Mouse (Mus musculus): ENCODE results near the gene Cd163l1.

Gene Cd163l1

DNA sequence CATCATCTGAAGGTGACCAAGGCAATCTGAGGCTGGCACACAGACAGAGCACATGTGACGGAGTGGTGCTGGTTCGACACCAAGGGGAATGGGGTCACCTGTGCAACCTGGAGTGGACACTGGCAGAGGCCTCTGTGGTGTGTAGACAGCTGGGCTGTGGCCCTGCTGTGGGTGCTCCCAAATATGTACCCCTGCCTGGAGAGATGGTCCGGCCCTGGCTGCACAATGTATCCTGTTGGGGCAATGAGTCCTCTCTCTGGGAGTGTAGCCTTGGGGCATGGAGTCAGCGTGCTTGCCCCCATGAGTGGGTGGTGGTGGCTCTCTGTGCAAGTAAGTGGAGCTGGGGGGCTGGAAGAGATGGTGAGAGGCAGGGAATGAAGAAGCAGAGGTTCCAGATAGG lies 2.3 kb downstream of the Cd163l1 start:
- DNase-seq (ENCODE audit: low spot score), result no peak

DNA sequence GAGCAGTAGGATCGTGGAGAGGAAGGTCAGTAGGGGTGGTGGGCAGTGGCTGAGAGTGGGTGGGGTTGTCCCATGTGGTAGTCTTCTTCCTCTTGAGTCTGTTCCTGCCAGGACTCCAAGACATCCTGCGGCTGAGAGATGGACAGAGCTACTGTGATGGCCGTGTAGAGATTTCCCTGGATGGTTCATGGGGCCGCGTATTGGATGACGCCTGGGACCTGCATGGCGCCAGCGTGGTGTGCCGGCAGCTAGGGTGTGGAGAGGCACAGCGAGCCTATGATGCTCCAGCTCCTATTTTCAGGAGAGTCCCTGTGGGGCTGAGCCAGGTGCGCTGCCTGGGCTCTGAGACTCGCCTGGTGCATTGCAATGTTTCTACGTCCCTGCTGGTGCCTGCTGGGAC lies 6.1 kb downstream of the Cd163l1 start:
- DNase-seq (ENCODE audit: low spot score), result no peak

DNA sequence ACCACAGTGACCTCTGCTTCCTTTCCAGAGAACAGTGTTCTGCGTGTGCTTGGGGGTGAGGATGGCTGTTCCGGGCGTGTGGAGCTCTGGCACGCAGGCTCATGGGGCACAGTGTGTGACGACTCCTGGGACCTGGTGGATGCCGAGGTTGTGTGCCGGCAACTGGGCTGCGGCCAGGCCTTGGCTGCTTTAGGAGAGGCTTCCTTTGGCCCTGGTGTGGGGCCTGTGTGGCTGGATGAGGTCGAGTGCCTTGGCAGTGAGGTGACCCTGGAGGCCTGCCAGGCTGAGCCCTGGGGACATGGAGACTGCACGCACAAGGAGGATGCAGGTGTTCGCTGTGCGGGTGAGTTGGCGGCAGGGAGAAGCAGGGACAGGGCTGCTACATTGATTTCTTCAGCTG lies 10.4 kb downstream of the Cd163l1 start:
- no peak for DNase-seq (ENCODE audit: low spot score)

DNA sequence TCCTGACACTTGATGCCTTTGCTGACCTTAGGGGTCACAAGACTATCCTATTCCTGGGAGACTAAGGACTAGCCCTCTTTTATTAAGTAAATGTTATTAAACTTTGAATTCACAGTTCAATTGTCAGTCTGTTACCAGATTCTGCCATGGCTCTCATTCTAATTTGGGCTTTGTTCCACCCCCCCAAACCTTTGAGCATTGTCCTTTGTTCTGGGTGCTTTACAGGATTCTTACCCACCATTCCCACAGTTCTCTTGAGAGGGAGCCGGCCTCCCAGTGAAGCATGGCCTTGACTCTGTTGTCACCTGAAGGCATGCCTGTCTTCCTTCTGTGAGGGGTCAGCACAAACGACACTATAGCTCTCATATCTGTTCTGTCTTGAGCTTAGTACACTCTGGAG lies 13.0 kb downstream of the Cd163l1 start:
- DNase-seq (ENCODE audit: low spot score), result no peak

DNA sequence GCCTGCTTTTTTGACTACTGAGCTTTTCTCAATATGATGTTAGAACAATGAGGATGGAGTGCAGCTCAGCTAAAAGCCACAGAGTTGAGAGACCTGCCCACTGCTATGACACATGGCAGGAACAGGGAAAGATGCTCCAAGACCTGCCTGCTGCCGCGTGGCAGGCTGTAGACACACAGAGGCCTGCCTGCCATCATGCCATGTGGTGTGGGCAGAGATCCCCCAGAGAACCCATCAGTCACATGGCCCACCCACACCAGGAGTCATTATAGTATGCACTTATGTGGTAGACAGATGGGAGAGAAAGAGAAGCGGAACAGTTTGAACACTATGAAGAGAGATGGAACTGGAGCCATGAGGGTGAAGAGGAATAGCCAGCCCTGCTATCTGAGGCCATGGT lies 15.6 kb downstream of the Cd163l1 start:
- no peak for DNase-seq (ENCODE audit: low spot score)

DNA sequence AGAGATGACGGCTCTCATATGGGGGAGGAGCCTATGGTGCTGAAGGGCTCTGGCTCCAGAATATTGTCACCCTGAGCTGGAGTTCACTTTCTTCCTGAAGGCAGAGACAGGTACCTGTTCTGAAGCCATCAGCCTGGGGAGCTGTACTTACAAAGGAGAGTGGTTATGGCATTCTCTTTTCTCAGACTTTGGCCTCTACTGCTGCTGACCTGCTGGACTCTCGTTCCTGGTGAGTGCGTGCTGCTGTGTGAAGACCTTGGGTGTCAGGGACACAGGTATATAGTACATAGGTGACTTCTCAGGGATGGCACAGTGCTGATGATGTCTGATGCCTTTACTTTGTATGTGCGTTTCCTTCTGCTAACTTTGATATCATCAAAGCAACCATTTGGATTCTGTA lies 29.1 kb downstream of the Cd163l1 start, which contains the start of gene 5830411N06Rik:
TSS of gene 5830411N06Rik (plus strand) at position 69 of the 400 bp plus-strand sequence.
- DNase-seq (ENCODE audit: low spot score), result no peak

DNA sequence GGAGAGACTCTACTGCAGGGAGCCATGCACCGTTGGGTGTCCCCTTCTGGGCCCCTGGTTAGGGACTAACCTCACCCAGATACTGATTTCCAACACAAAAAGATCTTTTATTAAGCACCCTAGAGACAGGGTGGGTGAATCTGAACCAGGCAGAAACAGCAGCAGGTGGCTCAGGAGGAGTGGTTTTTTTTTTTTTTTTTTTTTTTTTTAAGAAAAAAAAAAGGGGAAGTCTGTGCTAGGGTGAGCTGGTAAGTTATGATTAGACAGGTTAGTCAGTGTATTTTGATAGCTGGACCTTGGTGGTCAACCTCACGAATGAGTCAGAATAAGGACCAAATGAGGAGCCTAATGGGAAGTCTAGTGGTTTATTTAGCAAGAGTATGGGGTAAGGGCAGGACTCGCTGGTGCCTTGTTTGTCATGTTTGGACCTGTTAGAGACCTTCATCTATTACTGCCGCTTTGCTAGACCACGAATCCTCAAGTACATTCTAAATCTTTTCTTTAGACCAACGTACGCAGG lies 35.8 kb downstream of the Cd163l1 start:
- no peak for DNase-seq (ENCODE audit: low spot score)
